Mouse (Mus musculus) CH12.LX (cell line): Measurements from ENCODE around the gene Trpc4ap.

Experiments
- EP300 ChIP-seq: IDR thresholded peaks from 2 replicates; pipeline ENCODE4 v1.6.1; 2011; ENCODE audit warnings: low read length, improper control_type of control experiment
- MEF2A ChIP-seq: IDR thresholded peaks from 2 replicates; pipeline ENCODE4 v1.6.1; 2014; ENCODE audit warnings: low read depth, mild to moderate bottlenecking, inconsistent platforms, low read length, improper control_type of control experiment, borderline replicate concordance
- SIN3A ChIP-seq: IDR thresholded peaks from 2 replicates; pipeline ENCODE4 v1.6.1; 2012; ENCODE audit warnings: low read length, improper control_type of control experiment, inconsistent platforms
- USF1 ChIP-seq: IDR thresholded peaks from 2 replicates; pipeline ENCODE4 v1.6.1; 2014; ENCODE audit warnings: low read depth, mild to moderate bottlenecking, inconsistent platforms, low read length, improper control_type of control experiment
- ZMIZ1 ChIP-seq: IDR thresholded peaks from 2 replicates; pipeline ENCODE4 v1.6.1; 2012; ENCODE audit warnings: low read depth, mild to moderate bottlenecking, inconsistent platforms, low read length, improper control_type of control experiment

DNA sequence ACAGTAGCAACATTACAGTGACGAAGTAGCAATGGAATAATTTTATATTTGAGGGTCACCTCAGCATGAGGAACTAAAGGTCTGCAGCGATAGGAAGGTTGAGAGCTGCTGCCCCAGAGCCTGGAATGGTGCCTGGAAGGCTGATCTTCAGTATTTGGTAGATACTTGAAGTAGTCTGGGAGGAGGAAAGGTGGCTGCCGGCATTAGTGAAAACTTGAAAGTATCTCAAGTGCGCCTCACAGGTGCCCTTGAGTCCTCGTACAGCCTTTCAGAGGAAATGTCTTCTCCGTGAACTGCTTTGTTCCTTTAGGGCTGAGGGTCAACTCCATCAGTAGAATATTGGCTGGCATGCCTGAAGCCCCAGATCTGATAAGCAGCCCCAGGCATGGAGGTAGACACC lies 96.7 kb downstream of the Trpc4ap start:
- TF ChIP-seq EP300 (no peak), ZMIZ1 (no peak), SIN3A (no peak), MEF2A (no peak), USF1 (no peak)
